Mouse (Mus musculus) forebrain, embryonic 15.5 days (tissue): ENCODE measurements around the gene Dse. TPM values are rescaled to one million over a fixed set of nuclear protein-coding genes. Genes with fewer than 3 reads are reported as not detected.

Experiments used
- ATAC-seq: fragments of 200-750 bp; cut with Nextera tagmentation; replicated peaks from 2 replicates; pipeline ENCODE4 v1.8.0; 2017; ENCODE audit warnings: mild to moderate bottlenecking, moderate TSS enrichment, moderate library complexity
- H3K27ac ChIP-seq: fragments of 300-500 bp; sonication (generic); replicated peaks from 2 replicates; pipeline ENCODE4 v1.5.1; 2015; ENCODE audit warnings: mild to moderate bottlenecking, inconsistent platforms
- H3K27me3 ChIP-seq: fragments of 300-500 bp; sonication (generic); 2 replicates; pipeline ENCODE4 v1.6.1; 2015; ENCODE audit warnings: inconsistent platforms
- H3K36me3 ChIP-seq: fragments of 300-500 bp; sonication (generic); 2 replicates; pipeline ENCODE4 v1.6.1; 2015; ENCODE audit warnings: mild to moderate bottlenecking, inconsistent platforms
- H3K4me1 ChIP-seq: fragments of 300-500 bp; sonication (generic); 2 replicates; pipeline ENCODE4 v1.6.1; 2015; ENCODE audit warnings: inconsistent platforms
- H3K4me2 ChIP-seq: fragments of 300-500 bp; sonication (generic); replicated peaks from 2 replicates; pipeline ENCODE4 v1.6.1; 2015; ENCODE audit warnings: mild to moderate bottlenecking, inconsistent platforms
- H3K4me3 ChIP-seq: fragments of 300-500 bp; sonication (generic); 2 replicates; pipeline ENCODE4 v1.5.1; 2015; ENCODE audit warnings: mild to moderate bottlenecking, inconsistent platforms
- H3K9ac ChIP-seq: fragments of 300-500 bp; sonication (generic); replicated peaks from 2 replicates; pipeline ENCODE4 v1.6.1; 2015; ENCODE audit warnings: mild to moderate bottlenecking, inconsistent platforms
- H3K9me3 ChIP-seq: fragments of 300-500 bp; sonication (generic); 2 replicates; pipeline ENCODE4 v1.6.1; 2016; ENCODE audit warnings: inconsistent platforms
- WGBS: fragments of 180-500 bp; shearing (Covaris S2); methylation state at CpG from one replicate; pipeline ENCODE4 v1.1.7; 2015; ENCODE audit warnings: mixed read lengths; 5-methylcytosine and 5-hydroxymethylcytosine counted together
- polyA plus RNA-seq: library from polyadenylated mRNA; unstranded; fragments of >200 nt; fragmentation: Nextera tagmentation; extraction: Ambion mirVana; gene quantifications from 2 replicates; pipeline ENCODE4 v1.2.1, GENCODE M21; 2015

Dse gene
- polyA plus RNA-seq, 1 experiment from 2014 or later = 4.7 TPM

- Histone ChIP-seq H3K4me3 (no peak overlapping the region), H3K9me3 (no peaks in the 10 kb centered on the region), H3K4me1 (no peaks in the 10 kb centered on the region), H3K4me2 (no peak overlapping the region), H3K9ac (no peak overlapping the region), H3K36me3 (no peaks in the 10 kb centered on the region), H3K27me3 (no peaks in the 10 kb centered on the region), H3K27ac (no peak overlapping the region)
- ATAC-seq = no peak
- WGBS = 86% methylated on average over 3 of the region's 3 CpGs
These were observed 55.7 kb downstream of the Dse start for GRCm38 (mm10) chr10:34151827-34152226.

GRCm38 (mm10) chr10:34150454-34150853 is 57.1 kb downstream of the Dse start:
- Histone ChIP-seq H3K27me3 (no peaks in the 10 kb centered on the region), H3K27ac (no peak overlapping the region), H3K4me2 (no peak overlapping the region), H3K4me1 (no peaks in the 10 kb centered on the region), H3K9ac (no peak overlapping the region), H3K4me3 (no peak overlapping the region), H3K9me3 (no peaks in the 10 kb centered on the region), H3K36me3 (no peaks in the 10 kb centered on the region)
- ATAC-seq = no peak
- 42% methylated on average over 6 of the region's 6 CpGs for WGBS

DNA sequence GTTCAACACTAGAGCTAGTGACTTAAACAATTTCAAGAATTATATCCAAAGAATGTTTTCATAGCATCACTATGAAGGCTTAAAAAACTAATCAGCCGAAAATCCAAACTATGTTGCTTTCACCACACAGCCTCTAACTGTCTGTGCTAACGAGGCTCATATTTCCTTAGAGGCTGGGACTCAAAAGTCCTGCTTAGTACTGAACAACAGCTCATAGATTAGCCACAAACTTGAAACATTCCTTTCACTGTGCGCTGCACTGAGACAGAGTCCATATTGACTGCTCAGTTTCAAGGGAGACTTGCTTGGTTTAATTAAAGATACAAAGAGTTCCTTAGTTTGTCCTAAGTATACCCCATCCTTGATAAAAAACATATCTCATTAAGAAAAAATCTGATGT is 57.7 kb downstream of the Dse start:
- Histone ChIP-seq H3K36me3 (no peaks in the 10 kb centered on the region), H3K27me3 (no peaks in the 10 kb centered on the region), H3K4me3 (no peak overlapping the region), H3K9ac (no peak overlapping the region), H3K4me2 (no peak overlapping the region), H3K27ac (no peak overlapping the region), H3K4me1 (no peaks in the 10 kb centered on the region), H3K9me3 (no peaks in the 10 kb centered on the region)
- no peak for ATAC-seq
- WGBS = 23% methylated on average over 3 of the region's 3 CpGs

GRCm38 (mm10) chr10:34141693-34142092 is 65.8 kb downstream of the Dse start:
- H3K4me3 ChIP-seq = no peak overlapping the region
- no peak overlapping the region for H3K9ac ChIP-seq
- no peak for ATAC-seq
- H3K9me3 ChIP-seq = no peaks in the 10 kb centered on the region
- no peaks in the 10 kb centered on the region for H3K4me1 ChIP-seq
- H3K4me2 ChIP-seq = no peak overlapping the region
- no peaks in the 10 kb centered on the region for H3K36me3 ChIP-seq
- no peak overlapping the region for H3K27ac ChIP-seq
- WGBS = 96% methylated on average over 2 of the region's 2 CpGs
- no peaks in the 10 kb centered on the region for H3K27me3 ChIP-seq

DNA sequence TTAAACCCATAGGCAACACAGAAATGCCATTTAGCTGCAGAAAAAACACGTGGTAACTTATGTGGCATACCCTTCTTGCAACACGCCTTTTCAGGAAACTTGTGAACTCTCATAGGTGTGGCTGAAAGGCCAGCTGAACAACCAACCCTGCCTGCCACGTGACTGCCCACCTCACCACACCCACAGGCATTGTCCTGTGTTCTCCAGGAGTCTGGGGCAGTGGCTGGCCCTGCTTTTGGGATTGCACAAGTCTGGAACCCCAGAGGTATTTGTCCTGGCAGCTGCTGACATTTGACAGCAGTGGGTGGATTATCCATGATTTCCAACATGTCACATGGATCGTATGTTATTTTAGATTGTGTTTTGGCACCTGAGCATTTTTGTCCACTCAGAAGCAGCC is 67.7 kb downstream of the Dse start:
- H3K27me3 ChIP-seq = no peaks in the 10 kb centered on the region
- H3K4me2 ChIP-seq = no peak overlapping the region

DNA sequence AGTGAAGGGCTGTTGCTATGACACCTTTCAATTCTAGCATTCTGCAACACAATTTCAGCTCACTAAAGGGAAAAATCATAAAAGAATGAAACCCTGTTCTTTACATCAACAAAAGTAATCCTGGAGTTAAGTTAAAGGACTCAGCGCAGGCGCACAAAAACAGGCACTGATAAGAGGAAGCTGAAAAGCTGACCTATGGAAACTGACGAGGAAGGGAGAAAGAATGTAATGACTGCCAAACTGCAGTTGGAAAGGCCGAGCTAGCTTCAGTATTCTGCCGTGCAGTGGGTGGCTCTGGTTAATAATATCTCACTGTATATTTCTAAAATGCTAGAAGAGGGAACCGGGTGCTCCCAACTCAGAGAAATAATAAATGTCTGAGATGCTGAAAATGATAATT is 69.5 kb downstream of the Dse start:
- no peaks in the 10 kb centered on the region for H3K36me3 ChIP-seq
- H3K27ac ChIP-seq = no peak overlapping the region
- no peak overlapping the region for H3K4me3 ChIP-seq
- 72% methylated on average over 6 of the region's 6 CpGs for WGBS
- H3K4me1 ChIP-seq = no peaks in the 10 kb centered on the region
- no peak overlapping the region for H3K9ac ChIP-seq
- no peak for ATAC-seq
- no peaks in the 10 kb centered on the region for H3K9me3 ChIP-seq
- no peak overlapping the region for H3K4me2 ChIP-seq
- H3K27me3 ChIP-seq = no peaks in the 10 kb centered on the region

More for the DNA sequence above, 67.7 kb downstream of the Dse start:
- Histone ChIP-seq H3K36me3 (no peaks in the 10 kb centered on the region), H3K27ac (no peak overlapping the region), H3K9me3 (no peaks in the 10 kb centered on the region), H3K9ac (no peak overlapping the region), H3K4me1 (no peaks in the 10 kb centered on the region), H3K4me3 (no peak overlapping the region)
- WGBS = 69% methylated on average over 4 of the region's 4 CpGs
- no peak for ATAC-seq

DNA sequence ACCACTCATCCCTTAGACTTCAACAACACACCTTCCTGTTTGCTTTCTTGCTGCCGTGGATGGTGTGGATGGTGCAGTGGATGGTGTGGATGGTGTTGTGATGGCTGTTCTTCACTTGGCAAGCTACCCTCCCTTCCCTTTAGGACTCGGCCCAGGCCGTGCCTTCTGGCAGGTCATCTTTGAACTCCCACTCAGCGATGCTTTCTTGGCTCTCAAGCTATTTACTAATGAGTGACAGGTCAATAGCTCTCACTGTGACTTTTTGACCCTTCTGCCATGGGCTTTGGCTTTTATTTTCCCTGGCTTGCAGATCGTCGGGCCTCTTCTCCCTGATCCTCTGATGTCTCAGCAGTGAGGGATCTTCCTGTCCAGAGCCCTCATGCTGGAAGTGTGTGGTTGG is 71.1 kb downstream of the Dse start:
- WGBS = 34% methylated on average over 6 of the region's 6 CpGs
- H3K27ac ChIP-seq = no peak overlapping the region
- no peak overlapping the region for H3K4me3 ChIP-seq
- no peaks in the 10 kb centered on the region for H3K4me1 ChIP-seq
- H3K36me3 ChIP-seq = no peaks in the 10 kb centered on the region
- no peak overlapping the region for H3K9ac ChIP-seq
- ATAC-seq = no peak
- no peaks in the 10 kb centered on the region for H3K9me3 ChIP-seq
- H3K27me3 ChIP-seq = no peaks in the 10 kb centered on the region
- H3K4me2 ChIP-seq = no peak overlapping the region

GRCm38 (mm10) chr10:34131356-34131755 is 76.2 kb downstream of the Dse start:
- 81% methylated on average over 2 of the region's 2 CpGs for WGBS
- Histone ChIP-seq H3K9me3 (no peaks in the 10 kb centered on the region), H3K36me3 (no peaks in the 10 kb centered on the region), H3K4me3 (no peak overlapping the region), H3K27ac (no peak overlapping the region), H3K4me1 (no peaks in the 10 kb centered on the region), H3K9ac (no peak overlapping the region), H3K27me3 (no peaks in the 10 kb centered on the region), H3K4me2 (no peak overlapping the region)
- no peak for ATAC-seq

DNA sequence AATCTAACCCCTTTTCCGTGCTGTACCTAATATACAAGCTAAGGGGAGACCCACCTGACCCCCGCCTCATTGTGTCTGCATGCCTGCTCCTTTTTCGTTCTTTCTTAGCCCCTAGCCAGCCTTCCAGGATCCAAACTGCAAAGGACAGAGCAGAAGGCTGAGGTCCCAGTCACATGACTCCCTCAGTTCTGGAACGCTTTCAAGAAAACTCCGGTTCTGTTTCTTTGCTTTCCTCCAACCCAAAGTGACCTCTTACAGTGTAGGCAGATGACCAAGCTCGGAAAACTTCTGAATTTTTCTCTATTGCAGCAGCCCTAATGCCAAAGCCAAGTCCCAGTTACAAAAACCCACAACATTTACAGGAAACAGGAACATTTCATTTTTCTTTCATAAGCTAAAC is 79.1 kb downstream of the Dse start:
- no peak overlapping the region for H3K4me2 ChIP-seq
- no peaks in the 10 kb centered on the region for H3K36me3 ChIP-seq
- no peaks in the 10 kb centered on the region for H3K9me3 ChIP-seq
- no peak overlapping the region for H3K9ac ChIP-seq
- 83% methylated on average over 6 of the region's 6 CpGs for WGBS
- no peak overlapping the region for H3K4me3 ChIP-seq
- H3K27ac ChIP-seq = no peak overlapping the region
- no peaks in the 10 kb centered on the region for H3K4me1 ChIP-seq
- ATAC-seq = no peak
- H3K27me3 ChIP-seq = no peaks in the 10 kb centered on the region

DNA sequence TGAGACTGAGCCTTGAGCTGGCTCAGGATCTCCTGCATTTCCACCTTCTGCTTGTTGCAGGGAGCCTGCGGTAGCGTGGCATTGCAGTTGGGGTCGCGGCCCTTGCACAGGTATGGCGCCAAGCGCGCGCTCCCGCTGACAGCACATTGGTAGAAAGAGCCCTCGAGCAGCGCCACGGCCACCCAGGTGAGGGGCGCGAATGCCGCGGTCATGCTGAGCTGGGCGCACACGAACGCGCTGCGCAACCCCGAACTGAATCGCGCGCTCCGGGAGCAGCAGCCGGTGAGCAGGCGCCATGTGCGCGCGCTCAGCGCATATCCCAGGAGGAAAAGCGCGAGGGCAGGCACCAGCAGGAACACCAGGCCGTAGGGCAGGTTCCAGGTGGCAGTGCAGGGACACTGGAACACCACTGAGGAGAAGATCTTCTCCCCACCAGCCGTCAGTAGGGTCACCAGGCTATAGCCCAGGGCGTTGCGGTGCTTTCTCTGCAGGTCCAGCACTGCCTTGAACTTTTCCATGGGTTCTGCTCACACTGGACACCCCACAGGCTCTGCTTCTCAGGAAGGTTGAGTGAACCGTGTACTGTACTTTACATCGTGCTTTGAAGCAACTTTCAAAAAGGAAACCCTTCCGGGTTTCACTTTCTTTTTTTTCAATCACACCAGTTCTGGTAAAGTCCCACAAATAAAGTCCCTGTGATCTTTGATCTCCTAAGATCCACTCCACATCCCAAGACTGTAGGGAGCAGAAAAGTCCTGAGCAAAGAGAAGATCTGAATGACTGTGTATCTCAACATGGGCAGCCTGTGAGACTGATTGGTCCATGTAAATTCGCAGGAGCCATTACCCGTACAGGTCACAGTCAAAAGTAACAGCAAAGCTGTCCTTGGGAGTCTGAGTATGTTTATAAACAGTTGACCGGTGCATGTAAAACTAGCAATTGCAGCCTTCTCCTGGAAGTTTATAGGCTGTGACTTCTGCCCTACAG is 79.8 kb downstream of the Dse start, which contains the start of gene Calhm6:
TSS of gene Calhm6 (minus strand) at position 593 of the 987 bp plus-strand sequence.
- Histone ChIP-seq H3K9ac (peak within 1 kb of the TSS; percentile 40), H3K9me3 (no peaks in the 10 kb centered on the region), H3K27ac (no peak within 1 kb of the TSS), H3K4me1 (no peaks in the 10 kb centered on the region), H3K4me3 (peak within 1 kb of the TSS; percentile 46), H3K4me2 (peak within 1 kb of the TSS; percentile 57), H3K27me3 (no peaks in the 10 kb centered on the region), H3K36me3 (no peaks in the 10 kb centered on the region)
- peak; percentile 69 for ATAC-seq
- WGBS = 19% methylated on average over 44 of the region's 44 CpGs

GRCm38 (mm10) chr10:34118421-34118820 is 89.1 kb downstream of the Dse start:
- no peak overlapping the region for H3K9ac ChIP-seq
- H3K27me3 ChIP-seq = no peaks in the 10 kb centered on the region
- ATAC-seq = no peak
- H3K4me1 ChIP-seq = no peaks in the 10 kb centered on the region
- no peaks in the 10 kb centered on the region for H3K9me3 ChIP-seq
- H3K36me3 ChIP-seq = no peaks in the 10 kb centered on the region
- H3K27ac ChIP-seq = no peak overlapping the region
- H3K4me2 ChIP-seq = no peak overlapping the region
- no peak overlapping the region for H3K4me3 ChIP-seq
- WGBS = 91% methylated on average over 2 of the region's 2 CpGs

DNA sequence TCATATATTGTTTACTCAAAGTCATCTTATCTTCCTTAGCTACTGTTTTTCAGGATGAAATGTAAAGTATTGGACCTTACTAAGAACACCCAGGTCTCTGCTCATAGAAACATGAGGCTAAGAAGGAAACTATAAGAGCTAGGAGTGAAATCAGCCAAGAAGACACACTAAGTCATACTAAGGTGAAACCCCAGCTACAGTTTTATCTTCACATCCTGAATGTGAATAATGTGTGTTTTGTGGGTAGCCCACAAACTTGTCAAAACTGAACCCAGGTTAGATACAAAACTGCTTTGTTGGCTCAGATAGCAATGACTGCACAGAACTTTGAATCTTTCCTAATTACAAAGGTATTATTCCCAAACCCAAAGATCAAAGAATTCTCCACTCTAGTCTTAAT is 89.7 kb downstream of the Dse start:
- H3K4me3 ChIP-seq = no peak overlapping the region
- no peak overlapping the region for H3K4me2 ChIP-seq
- no peaks in the 10 kb centered on the region for H3K9me3 ChIP-seq
- no peak for ATAC-seq
- no peaks in the 10 kb centered on the region for H3K27me3 ChIP-seq
- no peaks in the 10 kb centered on the region for H3K36me3 ChIP-seq
- H3K4me1 ChIP-seq = no peaks in the 10 kb centered on the region
- H3K9ac ChIP-seq = no peak overlapping the region
- no peak overlapping the region for H3K27ac ChIP-seq

GRCm38 (mm10) chr10:34117131-34117530 is 90.4 kb downstream of the Dse start:
- WGBS = 60% methylated on average over 3 of the region's 3 CpGs
- Histone ChIP-seq H3K27me3 (no peaks in the 10 kb centered on the region), H3K4me3 (no peak overlapping the region), H3K27ac (no peak overlapping the region), H3K9me3 (no peaks in the 10 kb centered on the region), H3K4me1 (no peaks in the 10 kb centered on the region), H3K9ac (no peak overlapping the region), H3K36me3 (no peaks in the 10 kb centered on the region), H3K4me2 (no peak overlapping the region)
- no peak for ATAC-seq
